Mouse (Mus musculus) intestine, embryonic 16.5 days (tissue): ENCODE results near the gene Itga8. TPM values are rescaled to one million over a fixed set of nuclear protein-coding genes. Genes with fewer than 3 reads are reported as not detected.

Experiments
- polyA plus RNA-seq: library from polyadenylated mRNA; unstranded; fragments of >200 nt; fragmentation: Nextera tagmentation; extraction: Ambion mirVana; gene quantifications from 2 replicates; pipeline ENCODE4 v1.2.1, GENCODE M21; 2015

Itga8 gene
- polyA plus RNA-seq, 1 experiment from 2014 or later, result 9.2 TPM

Other genes starting within 250 kb of the Itga8 start
- 21.6 and 22.2 TPM in 2 replicates for gene Mindy3, start 117.5 kb upstream of the Itga8 start, polyA plus RNA-seq